Mouse (Mus musculus) monocyte, adult 5-6 weeks (primary cell): ENCODE measurements around the gene Ap2b1. TPM values are rescaled to one million over a fixed set of nuclear protein-coding genes. Genes with fewer than 3 reads are reported as not detected.
"Not testable (repeated sequence)": the region's sequence is repeated elsewhere in the genome, so short reads cannot be mapped to it uniquely, and the experiment has no call there.

Experiments used
- ATAC-seq: fragments of 153-309, 156-312 bp; replicated peaks from 2 replicates; pipeline ENCODE4 v1.8.0; 2017; ENCODE audit warnings: mild to moderate bottlenecking; ENCODE audit not compliant: low TSS enrichment, insufficient number of reproducible peaks, severe bottlenecking, poor library complexity, low FRiP score
- total RNA-seq: library from RNA; stranded (forward); fragments of 200-1000, 200-491, 200-594 nt; gene quantifications from 3 replicates; pipeline ENCODE4 v1.2.3, GENCODE M21; 2017

Gene Ap2b1
- total RNA-seq, 1 experiment from 2014 or later = 71.4 TPM

DNA sequence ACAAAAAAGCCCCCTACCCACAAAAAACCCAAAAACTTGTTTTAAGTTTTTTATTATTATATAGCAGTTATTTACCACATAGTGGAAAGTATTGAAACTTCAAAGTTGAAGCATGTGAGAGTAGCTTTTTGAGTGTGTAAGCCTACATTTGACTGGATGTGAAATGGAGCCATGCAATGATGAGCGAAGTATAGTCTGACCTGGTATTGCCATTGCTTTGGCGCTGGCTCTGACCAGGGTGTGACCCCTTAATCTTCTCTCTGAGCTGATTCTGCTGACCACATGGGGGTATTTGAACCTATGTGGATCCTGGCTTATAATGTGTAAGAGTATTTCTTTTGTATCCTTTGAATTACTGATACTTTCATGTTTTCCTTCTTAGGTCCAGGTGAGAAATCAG is 4.7 kb upstream of the Ap2b1 start:
- ATAC-seq = no peak

DNA sequence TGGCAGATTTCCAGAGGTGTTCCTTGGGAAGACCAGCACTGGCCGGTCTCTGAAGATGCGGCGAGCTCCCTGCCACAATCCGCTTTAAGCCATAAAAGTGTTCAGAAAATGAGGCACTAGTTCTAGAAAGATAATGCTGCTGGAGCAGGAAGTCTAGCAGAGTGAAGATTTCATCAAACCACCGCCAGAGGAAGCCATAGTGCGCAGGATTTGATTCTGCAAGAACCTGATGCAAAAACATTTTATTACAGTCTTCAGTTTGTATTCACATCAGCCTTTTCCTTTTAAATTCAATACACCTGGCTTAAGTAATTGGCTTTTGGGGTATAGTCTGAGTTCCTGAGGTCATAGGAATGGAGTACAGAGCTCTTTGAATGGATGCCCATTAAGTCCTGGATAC is 1.0 kb upstream of the Ap2b1 start:
- ATAC-seq = no peak

DNA sequence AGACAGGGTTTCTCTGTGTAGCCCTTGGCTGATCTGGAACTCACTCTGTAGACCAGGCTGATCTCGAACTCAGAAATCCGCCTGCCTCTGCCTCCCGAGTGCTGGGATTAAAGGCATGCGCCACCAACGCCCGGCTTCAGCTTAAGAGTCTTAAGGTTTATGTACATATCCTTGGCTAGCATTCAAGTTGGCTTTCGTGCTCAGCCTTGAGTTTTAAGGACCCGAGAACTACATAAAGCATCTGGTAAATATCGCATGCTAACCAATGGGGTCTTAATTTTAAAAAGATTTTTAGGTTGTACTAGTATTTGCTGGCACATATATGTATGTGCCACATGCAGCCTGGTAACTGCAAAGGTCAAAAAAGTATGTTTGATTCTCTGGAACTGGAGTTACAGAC is 900 bp downstream of the Ap2b1 start:
- no peak for ATAC-seq

DNA sequence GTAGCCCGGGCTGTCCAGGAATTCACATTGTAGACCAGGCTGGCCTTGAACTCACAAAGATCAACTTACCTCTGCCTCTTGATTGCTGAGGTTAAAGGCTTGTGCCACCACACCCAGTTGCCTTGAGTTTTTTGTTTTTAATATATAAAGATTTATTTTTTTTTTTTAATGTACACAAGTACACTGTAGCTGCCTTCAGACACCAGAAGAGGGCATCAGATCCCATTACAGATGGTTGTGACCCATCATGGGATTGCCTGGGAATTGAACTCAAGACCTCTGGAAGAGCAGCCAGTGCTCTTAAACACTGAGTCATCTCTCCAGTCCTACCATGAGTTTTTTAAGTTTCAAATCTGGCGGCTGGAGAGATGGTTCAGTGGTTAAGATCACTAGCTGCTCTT is 2.6 kb downstream of the Ap2b1 start:
- no peak for ATAC-seq

DNA sequence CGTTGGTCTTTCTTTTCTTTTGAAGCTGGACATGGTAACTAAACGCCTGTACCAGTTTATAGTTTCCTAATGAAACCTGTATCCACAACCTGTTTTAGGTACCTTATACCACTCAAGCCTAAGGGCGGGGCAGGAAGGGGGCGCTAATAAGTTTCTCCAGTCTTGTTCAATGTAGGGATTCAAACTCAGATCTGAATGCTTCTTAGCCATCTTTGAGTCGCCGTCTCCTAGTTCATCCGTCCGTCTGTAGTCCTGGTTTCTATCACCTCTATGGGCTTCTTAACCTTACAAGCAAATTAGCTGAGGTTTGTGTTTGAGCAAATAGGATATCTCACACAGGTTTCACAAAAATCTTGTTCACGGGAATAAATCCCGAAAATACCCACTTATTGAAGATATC is 3.3 kb downstream of the Ap2b1 start:
- no peak for ATAC-seq

DNA sequence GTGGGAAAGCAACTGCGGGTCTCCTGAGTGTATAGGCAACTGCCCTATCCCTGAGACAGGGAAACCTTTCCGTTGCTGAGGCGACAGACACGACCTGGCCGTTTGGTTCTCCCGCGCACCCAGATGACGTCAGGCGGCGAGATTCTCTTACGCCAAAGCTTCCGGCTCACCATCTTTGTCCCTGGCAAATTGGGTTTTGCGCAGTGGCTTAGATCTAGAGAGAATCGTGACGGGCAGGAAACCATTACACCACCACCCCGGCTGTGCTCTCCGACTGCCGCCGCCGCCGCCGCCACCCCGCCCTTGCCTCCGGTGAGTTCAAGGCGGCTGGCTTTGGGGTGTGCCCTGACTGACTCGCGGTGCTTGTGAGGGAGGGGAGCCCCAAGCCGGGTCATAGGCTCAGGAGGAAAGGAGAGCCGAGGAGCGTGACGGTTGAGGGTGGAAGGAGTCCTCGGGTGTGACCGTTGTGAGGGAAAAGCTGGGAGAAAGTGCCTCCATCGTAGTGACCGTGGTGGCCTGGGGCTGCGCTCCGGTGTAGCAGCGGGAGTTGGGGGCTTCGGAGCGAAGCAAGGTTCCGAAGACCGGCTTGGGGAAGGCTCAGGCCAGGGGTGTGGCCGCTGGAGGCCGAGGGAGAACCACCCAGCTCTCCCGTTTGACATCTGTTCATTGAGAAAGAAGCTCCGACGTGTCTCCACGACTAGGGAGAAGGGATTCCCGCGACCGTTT is 3.9 kb downstream of the Ap2b1 start, which contains the start of gene Pex12:
Pex12 (minus strand) TSS at position 61 of the 726 bp plus-strand sequence.
- ATAC-seq = peak; percentile 86

DNA sequence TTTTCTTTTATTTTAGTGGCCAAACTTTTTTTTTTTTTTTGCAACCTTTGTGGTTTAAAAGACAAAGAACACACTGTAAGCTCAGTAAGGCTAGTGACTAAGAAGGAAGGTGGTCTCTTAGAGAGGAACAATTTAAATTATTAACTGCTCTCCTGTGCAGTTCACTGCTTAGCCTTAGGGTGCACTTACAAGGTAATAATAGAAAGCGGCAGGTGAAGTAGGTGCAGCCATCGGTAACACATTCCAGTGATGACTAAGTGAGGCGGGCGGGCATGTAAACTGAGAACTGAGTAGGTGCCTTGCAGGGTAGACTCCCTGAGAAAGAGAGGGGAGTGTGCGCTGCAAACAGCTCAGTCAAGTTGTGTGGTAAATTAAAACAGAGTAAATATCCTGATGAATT is 4.9 kb downstream of the Ap2b1 start:
- ATAC-seq = no peak

DNA sequence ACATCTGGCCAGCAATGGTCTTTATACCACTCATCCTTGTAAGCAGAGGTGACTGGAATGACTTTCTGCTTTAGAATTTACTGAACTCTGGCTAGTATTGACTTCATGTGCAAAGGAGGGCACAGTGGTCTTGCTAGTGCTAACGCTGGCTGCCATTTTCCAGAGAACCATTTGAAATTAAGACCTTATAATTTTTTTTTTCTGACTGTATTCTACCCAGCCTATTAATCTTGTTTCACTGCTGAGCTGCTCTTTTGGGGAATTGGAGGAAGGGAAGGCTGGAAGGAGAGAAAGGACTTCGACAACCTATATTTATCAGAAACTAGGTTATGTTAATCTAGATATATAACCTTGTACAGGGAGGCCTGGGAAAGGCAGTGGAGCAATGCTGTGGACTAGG is 5.7 kb downstream of the Ap2b1 start:
- ATAC-seq = no peak

DNA sequence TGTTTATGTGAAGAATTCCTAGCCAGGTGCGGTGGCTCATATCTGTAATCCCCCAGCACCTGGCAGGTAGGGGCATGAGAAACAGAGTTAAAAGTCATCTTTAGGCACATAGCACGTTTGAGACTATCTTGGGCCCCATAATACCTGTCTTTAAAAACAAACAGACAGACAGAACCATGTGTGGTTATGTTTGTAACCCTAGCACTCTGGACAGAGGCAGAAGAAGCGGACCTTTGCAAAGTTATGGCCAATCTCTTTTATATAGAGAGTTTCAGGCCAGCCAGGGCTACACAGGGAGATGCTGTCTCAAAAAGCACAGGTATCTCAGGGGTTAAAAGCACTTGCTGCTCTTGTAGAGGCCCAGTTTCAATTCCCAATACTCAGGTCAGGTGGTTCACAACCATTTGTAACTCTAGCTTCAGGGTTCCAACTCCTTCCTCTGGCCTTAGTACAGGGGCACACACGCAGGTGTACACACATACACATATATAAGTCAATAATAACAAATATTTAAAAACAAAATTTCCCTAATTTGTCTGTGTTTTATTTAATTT is 8.0 kb downstream of the Ap2b1 start:
- no peak for ATAC-seq

DNA sequence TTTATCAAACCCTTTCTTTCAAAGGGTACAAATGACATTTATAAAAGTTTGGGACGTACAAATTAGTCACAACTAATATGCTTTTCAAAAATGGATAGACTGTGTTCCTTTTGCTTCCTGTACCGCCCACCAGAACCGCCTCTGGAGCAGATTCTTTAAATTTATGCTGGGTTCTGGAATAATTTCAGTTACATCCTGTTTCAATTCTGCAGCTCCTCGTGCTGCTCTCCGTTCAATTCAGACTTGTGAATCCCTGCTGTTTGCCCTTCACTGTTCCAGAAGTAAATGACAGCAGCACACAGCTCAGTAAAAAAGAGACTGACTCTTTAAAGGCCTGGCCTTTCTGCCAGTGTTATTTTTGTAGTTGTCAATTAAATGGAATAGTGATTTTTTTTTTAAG is 13.6 kb downstream of the Ap2b1 start:
- no peak for ATAC-seq

DNA sequence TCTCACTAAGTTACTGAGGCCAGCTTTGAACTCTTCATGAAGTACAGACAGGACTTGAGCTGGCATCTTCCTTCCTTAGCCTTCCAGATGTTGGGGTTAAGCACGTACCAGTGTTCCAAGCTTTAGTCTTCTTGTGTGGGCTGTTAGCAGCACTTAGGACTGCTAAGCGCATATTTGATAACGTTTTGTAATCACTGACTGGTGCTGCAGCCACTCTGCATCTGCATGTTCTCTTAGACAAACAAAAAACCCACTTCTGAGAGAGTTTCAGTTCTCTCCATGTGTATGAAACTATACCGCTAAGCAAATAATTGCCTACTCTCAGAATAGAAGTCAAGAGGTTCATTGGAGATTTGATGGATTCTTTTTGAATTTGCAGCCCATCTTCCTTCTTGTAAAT is 20.2 kb downstream of the Ap2b1 start:
- no peak for ATAC-seq

DNA sequence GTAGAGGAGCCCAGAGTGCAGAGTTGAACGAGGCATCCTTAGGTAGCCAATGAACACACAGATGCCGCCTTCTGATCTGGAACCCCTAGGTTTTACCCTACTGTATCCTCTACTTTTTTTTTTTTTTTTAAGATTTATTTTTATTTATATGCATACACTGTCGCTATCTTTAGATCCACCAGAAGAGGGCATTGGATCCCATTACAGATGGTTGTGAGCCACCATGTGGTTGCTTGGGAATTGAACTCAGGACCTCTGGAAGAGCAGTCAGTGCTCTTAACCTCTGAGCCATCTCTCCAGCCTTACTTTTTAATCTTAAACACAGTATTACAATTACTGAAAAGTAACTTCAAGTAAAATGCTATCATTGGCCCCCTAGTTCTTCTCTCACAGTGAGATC is 27.9 kb downstream of the Ap2b1 start:
- ATAC-seq = not testable (repeated sequence)

DNA sequence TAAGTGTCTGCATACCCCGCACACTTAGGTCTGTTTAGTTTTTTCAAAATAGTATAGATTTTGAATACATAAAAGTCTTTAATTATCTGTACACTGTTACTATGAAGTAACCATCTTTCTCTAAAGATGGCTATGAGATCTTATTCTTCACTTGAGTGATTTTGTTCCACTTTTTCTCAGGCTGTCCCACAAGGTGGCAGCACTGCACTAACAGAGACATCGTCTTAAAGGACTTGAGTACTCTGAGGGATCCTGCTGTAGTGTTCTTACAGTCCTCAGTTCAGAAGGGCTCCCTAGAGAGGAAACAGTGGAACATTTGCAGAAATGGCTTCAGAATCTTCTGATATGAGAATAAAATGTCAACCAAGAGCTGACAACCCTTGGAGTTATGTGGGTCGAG is 28.6 kb downstream of the Ap2b1 start:
- no peak for ATAC-seq

DNA sequence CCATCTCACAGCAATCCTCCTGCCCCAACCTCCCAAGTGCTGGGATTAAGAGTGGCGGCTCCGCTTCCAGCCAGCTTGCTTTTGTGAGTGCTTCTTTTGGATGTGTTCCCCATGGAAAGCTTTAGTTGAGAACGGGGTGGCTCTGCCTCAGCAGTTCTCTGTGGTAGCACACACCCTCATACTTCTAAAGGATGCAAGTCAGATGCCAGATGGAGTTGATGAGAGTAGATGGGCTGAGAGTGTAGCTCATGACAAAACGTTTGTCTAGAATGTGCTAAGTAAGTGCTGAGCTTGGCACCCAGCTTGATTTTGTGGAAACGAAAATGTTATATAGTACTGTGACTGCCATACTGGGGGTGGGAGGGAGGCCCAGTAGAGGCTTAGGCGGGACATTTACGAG is 37.0 kb downstream of the Ap2b1 start:
- no peak for ATAC-seq

DNA sequence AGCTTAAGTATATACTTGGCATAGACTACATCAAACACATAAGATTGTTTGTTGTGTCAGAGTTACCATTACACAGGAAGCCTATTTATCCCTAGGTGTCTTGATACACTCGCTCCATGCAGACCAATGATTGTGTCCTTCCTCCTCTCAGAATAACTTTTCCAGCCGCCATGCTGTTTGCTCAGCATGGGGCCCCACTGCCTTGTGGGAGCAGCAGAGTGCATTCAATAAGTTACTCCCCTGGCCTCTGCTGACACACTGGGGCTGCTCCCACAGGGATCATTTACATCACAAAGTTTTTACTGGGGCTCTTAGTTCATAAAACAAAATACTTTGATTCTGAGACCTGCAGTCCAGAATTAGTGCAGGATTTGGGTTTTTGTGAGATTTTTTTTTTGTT is 40.9 kb downstream of the Ap2b1 start:
- ATAC-seq = no peak

DNA sequence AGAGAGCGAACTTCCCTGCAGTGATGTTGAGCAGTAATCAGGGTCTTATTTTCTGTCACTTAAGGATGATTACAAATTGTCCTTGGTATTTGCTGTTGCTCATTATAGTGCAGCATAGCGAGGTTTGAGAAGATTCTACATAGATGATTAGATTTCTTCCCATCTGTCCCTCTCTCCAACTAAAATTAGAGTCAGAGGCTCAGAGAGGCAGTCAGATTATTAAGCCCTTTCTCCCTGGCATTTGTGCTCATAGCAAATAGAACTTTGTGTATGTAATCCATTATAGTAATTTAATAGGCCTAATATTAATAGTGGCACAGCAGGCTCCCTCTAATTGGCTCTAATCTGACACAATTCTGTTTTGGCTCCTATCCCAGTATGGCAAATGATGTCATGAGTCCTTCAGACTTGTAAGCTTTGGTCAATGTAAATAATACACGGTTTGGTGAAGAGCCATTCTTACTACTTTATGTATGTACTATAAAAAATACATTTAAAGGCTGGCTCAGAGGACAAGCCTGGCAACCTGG is 43.0 kb downstream of the Ap2b1 start:
- no peak for ATAC-seq

DNA sequence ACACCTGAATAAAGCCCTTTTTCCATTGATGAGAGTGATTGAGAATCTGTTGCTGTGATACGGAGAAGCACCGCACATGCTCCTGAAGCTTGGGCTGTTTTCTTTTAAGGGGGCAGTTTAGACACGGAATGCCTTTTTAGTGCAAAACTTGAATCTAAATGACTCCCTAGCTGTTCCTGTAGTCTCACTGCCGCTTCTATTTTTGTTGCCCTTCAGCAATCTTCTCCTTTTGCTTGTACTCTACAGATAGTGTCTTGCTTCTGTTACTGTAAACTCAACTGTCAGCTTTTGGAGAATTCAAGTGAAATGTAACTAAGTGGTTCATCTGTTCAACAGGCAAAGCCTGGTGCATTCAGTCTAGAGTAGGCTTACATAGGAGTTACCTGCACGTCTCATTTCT is 56.6 kb downstream of the Ap2b1 start:
- ATAC-seq = no peak

DNA sequence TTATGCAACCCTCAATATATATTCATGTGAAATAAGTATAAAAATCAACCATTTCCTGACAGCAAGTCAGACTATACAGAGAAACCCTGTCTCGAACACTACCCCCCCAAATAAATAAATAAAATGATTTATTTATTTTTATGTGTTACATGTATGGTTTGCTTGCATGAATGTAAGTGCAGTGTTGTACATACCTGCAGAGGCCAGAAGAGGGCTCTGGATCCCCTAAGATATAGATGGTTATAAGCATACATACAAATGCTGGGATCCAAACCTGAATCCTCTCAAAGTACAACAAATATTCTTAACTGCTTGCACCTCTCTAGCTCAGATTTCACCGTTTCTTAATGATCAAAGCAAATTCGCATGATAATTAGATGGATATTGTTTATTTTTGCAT is 58.6 kb downstream of the Ap2b1 start:
- ATAC-seq = no peak

DNA sequence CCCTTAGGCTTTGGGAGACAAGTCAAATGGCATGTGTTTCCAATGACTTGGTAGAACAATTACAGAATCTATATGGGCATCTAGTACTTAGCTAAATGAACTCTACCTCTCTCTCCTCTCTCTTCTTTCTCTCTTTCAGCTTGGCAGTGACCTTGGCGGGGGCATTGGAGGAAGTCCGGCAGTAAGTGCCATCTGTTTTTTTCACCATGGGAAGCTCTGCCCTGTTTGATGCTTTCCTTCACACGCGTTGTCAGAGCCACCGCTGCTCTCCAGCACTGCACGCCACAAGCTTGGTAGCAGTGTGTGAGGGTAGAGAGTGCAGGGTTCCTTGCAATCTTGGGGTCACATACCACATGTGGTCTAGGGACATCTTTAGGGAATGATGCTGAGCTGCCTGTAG is 65.8 kb downstream of the Ap2b1 start:
- no peak for ATAC-seq

DNA sequence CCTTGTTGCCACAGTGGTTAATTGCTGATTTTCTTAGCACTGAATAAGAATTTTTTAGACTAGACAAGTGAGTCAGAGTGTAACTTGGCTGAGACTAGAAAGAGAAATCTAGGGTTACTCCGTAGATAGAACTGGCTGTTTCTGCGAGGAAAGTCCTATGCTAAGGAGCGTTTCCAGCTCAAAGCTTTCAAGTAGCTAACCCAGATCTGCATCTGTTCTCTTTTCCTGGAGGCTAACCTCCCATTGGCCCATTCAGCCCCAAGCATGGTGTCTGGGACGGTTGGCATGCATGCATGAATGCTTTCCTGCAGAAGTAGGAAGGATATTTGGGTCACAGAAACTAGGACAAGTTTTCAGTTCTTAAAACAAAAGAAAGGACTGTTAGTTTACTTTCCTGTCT is 72.4 kb downstream of the Ap2b1 start:
- ATAC-seq = no peak
